Mouse (Mus musculus) embryonic fibroblast, embryonic 13.5 days (primary cell): Measurements from ENCODE around the gene Znhit6.

Experiments used
- CTCF ChIP-seq: IDR thresholded peaks from 2 replicates; pipeline ENCODE4 v1.5.1; 2011; ENCODE audit warnings: mild to moderate bottlenecking, control low read depth, low read length, moderate library complexity, borderline replicate concordance; ENCODE audit not compliant: insufficient read depth
- POLR2A ChIP-seq: IDR thresholded peaks from 2 replicates; pipeline ENCODE4 v1.6.1; 2011; ENCODE audit warnings: low read depth, mild to moderate bottlenecking, control low read depth, low read length, moderate library complexity

GRCm38 (mm10) chr3:145560117-145560516, 15.9 kb upstream of the Znhit6 start:
- no peak for TF ChIP-seq CTCF
- TF ChIP-seq POLR2A = no peak
